Mouse (Mus musculus) MEL (cell line): ENCODE data around the gene Msi2.

ENCODE experiments used
- CTCF ChIP-seq, 3 experiments: IDR thresholded peaks in 2 of 3; conservative IDR thresholded peaks in 1 of 3; 2 replicates each; pipeline ENCODE4 v1.5.1; 2011 to 2012; ENCODE audit warnings: low read length in 3 of 3, low read depth in 2 of 3, mild to moderate bottlenecking in 2 of 3, improper control_type of control experiment in 1 of 3, inconsistent platforms in 1 of 3, mixed read lengths in 1 of 3, moderate library complexity in 1 of 3; ENCODE audit not compliant: control insufficient read depth in 1 of 3, insufficient read depth in 1 of 3, poor library complexity in 1 of 3, severe bottlenecking in 1 of 3
- E2F4 ChIP-seq: IDR thresholded peaks from 2 replicates; pipeline ENCODE4 v1.6.1; 2011; ENCODE audit warnings: low read depth, low read length, improper control_type of control experiment, borderline replicate concordance
- EP300 ChIP-seq, 2 experiments: IDR thresholded peaks; 2 replicates each; pipeline ENCODE4 v1.6.1; 2011; ENCODE audit warnings: improper control_type of control experiment in 2 of 2, low read length in 2 of 2, low read depth in 1 of 2, mild to moderate bottlenecking in 1 of 2
- MAFK ChIP-seq: IDR thresholded peaks from 2 replicates; pipeline ENCODE4 v1.6.1; 2011; ENCODE audit warnings: low read depth, mild to moderate bottlenecking, low read length, improper control_type of control experiment, borderline replicate concordance
- MEF2A ChIP-seq: IDR thresholded peaks from 2 replicates; pipeline ENCODE4 v1.6.1; 2014; ENCODE audit warnings: low read depth, mild to moderate bottlenecking, inconsistent platforms, low read length, improper control_type of control experiment; ENCODE audit not compliant: poor library complexity, insufficient replicate concordance, severe bottlenecking; ENCODE audit errors: extremely low read depth
- POLR2A ChIP-seq, 2 experiments: IDR thresholded peaks; 2 replicates each; pipeline ENCODE4 v1.6.1; 2011 to 2012; ENCODE audit warnings: low read length in 2 of 2, mild to moderate bottlenecking in 2 of 2, control low read depth in 1 of 2, improper control_type of control experiment in 1 of 2, low read depth in 1 of 2, moderate library complexity in 1 of 2; ENCODE audit not compliant: control insufficient read depth in 1 of 2, insufficient read depth in 1 of 2, poor library complexity in 1 of 2
- SIN3A ChIP-seq: IDR thresholded peaks from 2 replicates; pipeline ENCODE4 v1.6.1; 2012; ENCODE audit warnings: low read length, improper control_type of control experiment, inconsistent platforms
- USF1 ChIP-seq: IDR thresholded peaks from 2 replicates; pipeline ENCODE4 v1.6.1; 2014; ENCODE audit warnings: low read depth, mild to moderate bottlenecking, inconsistent platforms, low read length, improper control_type of control experiment, moderate library complexity
- ZC3H11A ChIP-seq: IDR thresholded peaks from 2 replicates; pipeline ENCODE4 v1.6.1; 2012; ENCODE audit warnings: low read depth, mild to moderate bottlenecking, inconsistent platforms, low read length, improper control_type of control experiment
- ZKSCAN1 ChIP-seq: IDR thresholded peaks from 2 replicates; pipeline ENCODE4 v1.6.1; 2012; ENCODE audit warnings: low read depth, mild to moderate bottlenecking, inconsistent platforms, low read length, improper control_type of control experiment, moderate library complexity
- ZNF384 ChIP-seq: IDR thresholded peaks from 2 replicates; pipeline ENCODE4 v1.6.1; 2012; ENCODE audit warnings: low read depth, mild to moderate bottlenecking, inconsistent platforms, low read length, improper control_type of control experiment

DNA sequence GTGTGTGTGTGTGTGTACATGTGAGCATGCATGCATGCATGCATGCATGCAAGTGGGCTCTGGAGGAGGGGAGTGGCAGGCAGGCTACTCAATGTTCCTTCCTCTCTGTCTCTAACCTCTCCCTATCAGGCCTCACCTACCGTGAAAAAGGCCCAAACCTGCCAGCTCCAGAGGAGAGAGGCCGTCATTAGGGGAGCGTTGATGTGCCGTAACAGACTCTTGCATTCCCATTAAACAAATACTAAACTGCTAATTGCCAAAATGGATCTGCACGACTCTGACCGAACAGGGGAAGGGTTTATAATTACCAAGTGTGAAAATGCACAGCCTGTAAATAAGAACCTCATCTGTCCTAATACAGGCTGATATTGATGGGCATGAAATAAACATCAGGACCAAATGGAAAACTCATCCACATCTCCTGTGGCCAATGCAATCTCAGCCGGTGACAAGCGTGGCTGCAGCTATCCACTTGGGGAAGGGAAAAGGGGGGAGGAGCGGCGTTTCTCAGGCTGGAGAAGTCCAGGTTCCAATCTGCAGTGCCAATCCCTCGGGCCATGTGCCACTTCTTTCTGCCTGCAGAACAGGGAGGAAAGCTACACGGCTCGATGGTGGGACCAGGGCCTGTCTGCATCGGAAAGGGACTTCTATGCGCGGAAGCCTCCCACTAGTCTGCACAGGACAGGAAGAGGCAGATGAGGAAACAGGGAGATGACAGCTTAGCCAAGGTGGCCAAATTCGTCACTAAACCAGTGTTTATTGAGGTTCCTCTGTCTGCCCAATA, 229.2 kb downstream of the Msi2 start:
- TF ChIP-seq CTCF (IDR thresholded peaks at IDR 0.05 in 2 of 3, conservative IDR thresholded peaks at IDR 0.05 in 1 of 3; ENCODE audit: control insufficient read depth in 1 of 3, insufficient read depth in 1 of 3, low read depth in 2 of 3, low read length in 3 of 3, poor library complexity in 1 of 3, severe bottlenecking in 1 of 3) (no peak), MAFK (no peak), EP300 (IDR thresholded peaks at IDR 0.05; ENCODE audit: low read depth in 1 of 2, low read length in 2 of 2) (no peak), USF1 (no peak), ZKSCAN1 (no peak), POLR2A (IDR thresholded peaks at IDR 0.05; ENCODE audit: control insufficient read depth in 1 of 2, insufficient read depth in 1 of 2, low read depth in 1 of 2, low read length in 2 of 2, poor library complexity in 1 of 2) (no peak), MEF2A (no peak), E2F4 (no peak), ZNF384 (no peak), SIN3A (no peak), ZC3H11A (no peak)
